Mouse (Mus musculus): ENCODE measurements around the gene Map3k5. TPM values are rescaled to one million over a fixed set of nuclear protein-coding genes. Genes with fewer than 3 reads are reported as not detected.

Map3k5 gene
- 2.4 and 2.6 TPM in 2 replicates for polyA plus RNA-seq (2016; fragmentation: Nextera tagmentation; extraction: Ambion mirVana)

GRCm38 (mm10) chr10:19934384-19935294, at the start of gene Map3k5:
Gene Map3k5, plus strand, starts transcription at chr10:19934472.
- Histone ChIP-seq H3K4me3 (peak within 1 kb of the TSS; percentile 89), H3K36me3 (no peaks in the 10 kb centered on the region), H3K4me1 (peaks cover 39% of the 10 kb centered on the region), H3K9me3 (no peaks in the 10 kb centered on the region), H3K27ac (peak within 1 kb of the TSS; percentile 95), H3K27me3 (ENCODE audit: insufficient read depth, poor library complexity, severe bottlenecking) (peaks cover 5% of the 10 kb centered on the region; the same call in 1 of the 2 replicates)
- peak; percentile 83 for DNase-seq (ENCODE audit: low spot score)
- under 1% methylated on average over 82 of the region's 95 CpGs for WGBS

DNA sequence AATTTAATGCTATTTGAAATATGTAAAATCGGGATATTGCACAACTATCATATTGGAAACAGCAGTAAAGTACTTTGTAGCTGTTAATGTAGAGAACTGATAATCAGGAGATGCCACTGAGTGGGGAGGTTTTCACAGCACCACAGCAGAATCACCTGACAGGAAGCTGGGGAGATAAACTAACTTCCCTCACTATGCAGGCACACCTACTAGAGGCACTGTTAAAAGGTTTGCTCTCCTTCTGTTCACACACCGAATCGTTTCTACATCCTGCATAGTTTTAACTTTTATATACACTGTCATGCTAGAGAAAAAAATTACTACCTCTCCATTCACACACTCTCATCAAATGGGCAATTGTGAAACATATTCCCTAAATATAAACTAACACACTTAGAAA, 48.0 kb upstream of the Map3k5 start:
- WGBS, result 74% methylated on average over 3 of the region's 3 CpGs
- Histone ChIP-seq H3K27me3 (ENCODE audit: insufficient read depth, poor library complexity, severe bottlenecking) (no peaks in the 10 kb centered on the region), H3K4me1 (no peaks in the 10 kb centered on the region), H3K36me3 (peaks cover 5% of the 10 kb centered on the region), H3K27ac (no peak overlapping the region), H3K9me3 (no peaks in the 10 kb centered on the region), H3K4me3 (no peak overlapping the region)
- DNase-seq (ENCODE audit: low spot score), result no peak

DNA sequence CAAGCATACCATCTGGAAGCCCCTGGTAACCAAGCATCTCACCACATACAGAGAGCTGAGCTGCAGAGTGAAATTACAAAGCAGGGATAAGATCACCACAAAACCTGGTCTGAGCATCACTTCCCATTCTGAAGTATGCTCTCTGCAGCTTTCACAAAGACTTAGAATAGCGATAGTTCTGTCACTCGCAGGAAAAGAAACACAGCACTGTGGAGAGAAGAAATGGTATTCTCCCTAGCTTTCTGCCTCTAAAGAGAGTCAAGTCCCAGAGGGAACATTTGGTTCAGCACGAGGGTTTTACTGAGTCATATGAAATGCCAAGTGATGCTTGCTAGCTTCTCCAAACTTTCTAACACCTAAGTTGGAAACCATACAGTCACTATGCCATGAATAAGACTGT, 44.4 kb upstream of the Map3k5 start:
- Histone ChIP-seq H3K36me3 (peaks cover 5% of the 10 kb centered on the region), H3K4me3 (no peak overlapping the region), H3K4me1 (no peaks in the 10 kb centered on the region), H3K27ac (no peak overlapping the region), H3K9me3 (no peaks in the 10 kb centered on the region), H3K27me3 (ENCODE audit: insufficient read depth, poor library complexity, severe bottlenecking) (no peaks in the 10 kb centered on the region)
- 80% methylated on average over 3 of the region's 3 CpGs for WGBS
- DNase-seq (ENCODE audit: low spot score), result no peak

GRCm38 (mm10) chr10:19891686-19892085, 42.6 kb upstream of the Map3k5 start:
- Histone ChIP-seq H3K36me3 (peaks cover 5% of the 10 kb centered on the region), H3K27me3 (ENCODE audit: insufficient read depth, poor library complexity, severe bottlenecking) (no peaks in the 10 kb centered on the region), H3K9me3 (no peaks in the 10 kb centered on the region), H3K4me1 (no peaks in the 10 kb centered on the region), H3K27ac (no peak overlapping the region), H3K4me3 (no peak overlapping the region)
- WGBS, result 57% methylated on average over 3 of the region's 3 CpGs
- DNase-seq (ENCODE audit: low spot score), result no peak

GRCm38 (mm10) chr10:19893146-19893545, 41.1 kb upstream of the Map3k5 start:
- Histone ChIP-seq H3K9me3 (no peaks in the 10 kb centered on the region), H3K27ac (no peak overlapping the region), H3K36me3 (peaks cover 6% of the 10 kb centered on the region), H3K4me1 (peaks cover under 1% of the 10 kb centered on the region; the same call in 1 of the 2 replicates), H3K4me3 (no peak overlapping the region), H3K27me3 (ENCODE audit: insufficient read depth, poor library complexity, severe bottlenecking) (no peaks in the 10 kb centered on the region)
- 80% methylated on average over 6 of the region's 6 CpGs for WGBS
- no peak for DNase-seq (ENCODE audit: low spot score)

DNA sequence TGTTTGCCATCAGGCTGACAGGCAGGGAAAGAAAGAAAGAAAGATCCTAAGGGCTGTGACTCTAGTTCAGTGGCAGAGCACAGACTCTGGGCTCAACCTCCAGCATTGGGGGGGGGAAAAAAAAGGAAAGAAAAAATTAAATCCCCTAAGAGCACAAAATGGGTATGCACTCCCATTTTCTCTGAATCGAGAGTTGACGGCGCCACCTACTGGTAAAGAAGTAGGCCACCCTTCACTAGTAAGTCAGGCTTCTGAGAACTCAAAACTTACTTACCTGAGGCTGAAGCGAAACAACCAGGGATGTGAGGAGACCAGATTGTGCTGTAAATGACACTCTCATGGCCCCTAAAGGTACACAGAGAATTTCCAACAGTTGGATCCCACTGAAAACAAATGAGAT, 40.3 kb upstream of the Map3k5 start:
- Histone ChIP-seq H3K4me1 (peaks cover 3% of the 10 kb centered on the region; the same call in 1 of the 2 replicates), H3K4me3 (no peak overlapping the region), H3K36me3 (peaks cover 3% of the 10 kb centered on the region; the same call in 1 of the 2 replicates), H3K9me3 (no peaks in the 10 kb centered on the region), H3K27me3 (ENCODE audit: insufficient read depth, poor library complexity, severe bottlenecking) (no peaks in the 10 kb centered on the region), H3K27ac (no peak overlapping the region)
- WGBS, result 18% methylated on average over 4 of the region's 4 CpGs
- DNase-seq (ENCODE audit: low spot score), result no peak

DNA sequence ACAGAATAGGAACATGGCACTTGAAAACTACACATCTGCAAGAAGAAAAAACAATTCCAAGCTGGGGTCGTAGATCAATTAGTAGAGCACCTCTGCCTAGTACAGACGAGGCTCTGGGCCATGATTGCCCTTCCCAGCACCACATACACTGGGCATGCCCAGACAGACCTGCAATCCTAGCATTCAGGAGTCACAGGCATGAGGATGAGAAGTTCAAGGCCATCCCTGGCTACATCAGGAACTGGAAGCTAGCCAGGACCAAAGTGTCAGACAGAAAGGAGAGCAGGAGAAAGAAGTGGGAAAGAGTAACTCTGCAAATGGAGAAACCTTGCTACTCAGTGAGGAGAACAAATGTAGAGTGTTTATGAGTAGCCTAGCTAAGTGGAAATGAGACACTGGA, 34.1 kb upstream of the Map3k5 start:
- no peak overlapping the region for H3K4me3 ChIP-seq
- H3K27ac ChIP-seq, result no peak overlapping the region
- 77% methylated on average over 2 of the region's 2 CpGs for WGBS
- H3K9me3 ChIP-seq, result no peaks in the 10 kb centered on the region
- no peaks in the 10 kb centered on the region for H3K27me3 ChIP-seq (ENCODE audit: insufficient read depth, poor library complexity, severe bottlenecking)
- H3K4me1 ChIP-seq, result peaks cover 3% of the 10 kb centered on the region; the same call in 1 of the 2 replicates
- DNase-seq (ENCODE audit: low spot score), result no peak
- H3K36me3 ChIP-seq, result peaks cover 9% of the 10 kb centered on the region

- Histone ChIP-seq H3K27ac (no peak overlapping the region), H3K4me3 (no peak overlapping the region)
- 76% methylated on average over 7 of the region's 7 CpGs for WGBS
Observed at GRCm38 (mm10) chr10:19901992-19902391, 32.3 kb upstream of the Map3k5 start.

DNA sequence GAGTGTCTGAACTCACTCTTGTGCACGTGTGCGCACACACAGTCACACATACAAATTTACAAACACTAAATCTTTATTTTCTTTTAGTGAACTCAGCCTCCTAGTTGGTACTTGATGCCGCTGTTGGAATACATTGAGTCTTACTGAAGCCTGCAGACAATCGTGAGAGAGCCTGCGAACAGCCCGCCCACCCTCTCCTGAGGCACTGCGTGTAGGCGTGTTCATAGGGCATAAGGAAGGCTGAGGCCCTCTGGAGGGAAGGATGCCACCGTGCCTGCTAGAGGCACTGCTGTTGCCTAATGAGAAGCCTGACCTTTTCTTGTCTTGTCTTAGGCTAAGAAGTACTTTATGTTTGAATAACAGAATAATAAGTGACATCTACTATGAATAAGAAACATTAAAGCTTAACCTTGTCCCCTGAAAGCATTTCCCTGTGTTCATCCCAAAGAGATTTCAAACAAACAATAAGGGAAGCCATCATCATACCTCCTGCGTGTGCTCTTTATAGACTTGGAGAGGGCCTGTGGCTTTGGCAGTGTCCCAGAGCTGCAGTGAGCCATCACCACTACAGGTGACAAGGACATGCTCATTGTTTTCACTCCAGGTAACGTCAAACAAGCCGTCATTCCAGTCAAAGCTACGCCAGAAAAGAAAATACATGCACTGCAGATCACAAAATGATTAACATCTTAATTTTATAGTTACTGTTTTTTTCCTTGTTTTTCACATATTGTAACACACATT, 30.0 kb upstream of the Map3k5 start:
- Histone ChIP-seq H3K27ac (no peak overlapping the region), H3K27me3 (ENCODE audit: insufficient read depth, poor library complexity, severe bottlenecking) (no peaks in the 10 kb centered on the region), H3K4me1 (no peaks in the 10 kb centered on the region), H3K36me3 (peaks cover 7% of the 10 kb centered on the region), H3K4me3 (no peak overlapping the region), H3K9me3 (no peaks in the 10 kb centered on the region)
- 81% methylated on average over 13 of the region's 13 CpGs for WGBS
- DNase-seq (ENCODE audit: low spot score), result no peak

More at GRCm38 (mm10) chr10:19901992-19902391, 32.3 kb upstream of the Map3k5 start:
- no peak for DNase-seq (ENCODE audit: low spot score)
- H3K4me1 ChIP-seq, result peaks cover 3% of the 10 kb centered on the region; the same call in 1 of the 2 replicates
- H3K27me3 ChIP-seq (ENCODE audit: insufficient read depth, poor library complexity, severe bottlenecking), result no peaks in the 10 kb centered on the region
- peaks cover 9% of the 10 kb centered on the region for H3K36me3 ChIP-seq
- H3K9me3 ChIP-seq, result no peaks in the 10 kb centered on the region

DNA sequence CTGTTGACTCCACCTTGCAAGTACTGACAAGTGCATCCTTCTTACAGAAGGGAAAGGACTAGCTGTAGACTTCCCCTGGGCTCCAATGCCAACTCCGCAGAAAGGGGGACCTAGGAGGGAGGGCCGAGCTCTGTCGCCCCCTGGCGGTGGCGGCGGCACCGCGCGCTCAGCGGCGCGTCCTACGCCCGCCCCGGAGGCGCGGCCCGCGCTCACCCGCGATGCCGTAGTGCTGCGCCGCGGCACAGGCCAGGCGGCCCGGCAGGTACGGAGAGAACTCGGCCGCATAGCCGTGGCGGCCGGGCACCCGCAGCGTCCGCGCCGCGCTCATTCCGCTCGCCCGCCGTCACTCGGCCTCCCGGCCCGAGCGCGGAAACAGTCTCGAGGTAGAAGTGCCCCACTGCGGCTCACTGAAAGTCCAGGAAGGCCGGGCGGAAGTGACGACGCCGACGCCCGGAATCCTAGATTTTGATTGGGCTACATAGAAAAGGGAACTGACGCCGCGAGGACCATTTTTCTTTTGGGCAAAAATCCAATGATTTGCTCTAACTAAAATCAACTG, 26.9 kb upstream of the Map3k5 start, which contains the start of gene Pex7:
TSS of gene Pex7 (minus strand) at position 444 of the 559 bp plus-strand sequence.
- WGBS, result under 1% methylated on average over 60 of the region's 60 CpGs

GRCm38 (mm10) chr10:19908076-19908475, 26.2 kb upstream of the Map3k5 start:
- DNase-seq (ENCODE audit: low spot score), result no peak
- peak overlapping the region; percentile 99 for H3K27ac ChIP-seq
- 74% methylated on average over 2 of the region's 2 CpGs for WGBS

More for the DNA sequence above, 26.9 kb upstream of the Map3k5 start, which contains the start of gene Pex7:
- peak within 1 kb of the TSS; percentile 76 for H3K4me3 ChIP-seq
- H3K27me3 ChIP-seq (ENCODE audit: insufficient read depth, poor library complexity, severe bottlenecking), result no peaks in the 10 kb centered on the region
- no peaks in the 10 kb centered on the region for H3K36me3 ChIP-seq
- peak; percentile 94 for DNase-seq (ENCODE audit: low spot score)
- H3K9me3 ChIP-seq, result no peaks in the 10 kb centered on the region
- peak within 1 kb of the TSS; percentile 99 for H3K27ac ChIP-seq
- H3K4me1 ChIP-seq, result no peaks in the 10 kb centered on the region

DNA sequence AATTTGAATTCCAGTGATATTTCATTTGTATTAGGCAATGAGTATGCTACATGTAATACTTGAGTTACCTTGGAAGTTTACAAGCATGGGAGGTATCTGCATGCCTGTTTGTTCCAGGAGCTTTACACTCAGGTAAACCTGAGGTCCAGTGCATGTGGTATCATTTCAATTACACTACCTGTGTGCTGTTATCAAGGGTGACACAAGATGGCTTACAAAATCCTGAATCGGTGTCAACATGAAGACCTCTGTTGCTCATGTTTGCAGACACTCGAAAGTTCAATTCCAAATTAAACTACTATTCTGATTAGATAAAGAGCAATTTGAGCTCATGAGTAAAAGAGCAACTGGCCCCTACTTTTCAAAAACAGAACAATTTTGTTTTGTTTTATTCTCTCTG, 23.8 kb upstream of the Map3k5 start:
- WGBS, result 76% methylated on average over 2 of the region's 2 CpGs
- Histone ChIP-seq H3K27ac (no peak overlapping the region), H3K4me3 (no peak overlapping the region)

More at GRCm38 (mm10) chr10:19908076-19908475, 26.2 kb upstream of the Map3k5 start:
- H3K4me3 ChIP-seq, result no peak overlapping the region
- H3K27me3 ChIP-seq (ENCODE audit: insufficient read depth, poor library complexity, severe bottlenecking), result no peaks in the 10 kb centered on the region
- no peaks in the 10 kb centered on the region for H3K4me1 ChIP-seq
- no peaks in the 10 kb centered on the region for H3K36me3 ChIP-seq
- no peaks in the 10 kb centered on the region for H3K9me3 ChIP-seq

More for the DNA sequence above, 23.8 kb upstream of the Map3k5 start:
- Histone ChIP-seq H3K9me3 (no peaks in the 10 kb centered on the region), H3K4me1 (no peaks in the 10 kb centered on the region), H3K36me3 (no peaks in the 10 kb centered on the region), H3K27me3 (ENCODE audit: insufficient read depth, poor library complexity, severe bottlenecking) (no peaks in the 10 kb centered on the region)
- DNase-seq (ENCODE audit: low spot score), result no peak

All from heart, embryonic 10.5 days (tissue).